Mouse (Mus musculus): ENCODE results near the gene Capzb. TPM values are rescaled to one million over a fixed set of nuclear protein-coding genes. Genes with fewer than 3 reads are reported as not detected.

Capzb gene
- total and polyA plus RNA-seq, 3 experiments, result 86.4 to 388 (median 160) TPM

DNA sequence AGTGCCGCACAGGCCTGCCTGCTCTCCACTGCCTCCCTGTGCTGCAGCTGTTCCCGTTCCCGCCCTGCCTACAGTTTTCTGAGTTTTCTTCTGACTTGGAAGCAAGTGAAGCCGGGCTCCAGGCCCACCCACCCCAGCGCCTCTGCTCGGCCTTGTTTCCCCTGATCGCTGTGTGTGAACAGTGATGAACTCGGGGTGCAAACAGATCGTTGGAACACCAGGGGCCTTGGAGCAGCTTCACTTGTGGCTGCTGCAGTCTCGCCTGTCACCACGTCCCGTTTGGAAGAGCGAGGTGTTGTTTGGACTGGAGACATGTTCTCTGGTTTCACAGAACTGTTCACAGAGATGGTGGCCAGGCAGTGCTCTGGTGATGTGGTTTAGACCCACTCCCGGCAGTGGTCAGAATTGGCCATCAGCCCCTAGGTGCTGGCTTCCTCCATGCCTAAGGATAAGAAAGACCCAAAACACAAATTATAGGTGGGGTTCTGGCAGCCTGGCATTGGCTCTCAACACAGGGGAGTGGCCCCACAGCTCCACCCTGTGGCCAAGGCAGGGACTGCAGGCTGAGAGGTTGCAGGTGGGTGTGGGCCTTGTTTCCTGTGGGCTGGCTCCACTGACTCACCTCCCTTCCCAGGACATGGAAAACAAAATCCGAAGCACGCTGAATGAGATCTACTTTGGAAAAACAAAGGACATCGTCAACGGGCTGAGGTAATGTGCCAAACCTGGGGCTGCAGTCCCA is 94.6 kb downstream of the Capzb start:
- Histone ChIP-seq H3K4me1 (ENCODE audit: control insufficient read depth in 1 of 2, insufficient read depth in 2 of 2) (peaks cover 4 to 12% of the 10 kb centered on the region in 2 experiments; a peak in 3 of 4 replicates), H3K27me3 (replicated peaks) (no peaks in the 10 kb centered on the region), H3K27ac (ENCODE audit: insufficient read depth, low read depth) (no peak overlapping the region), H3K9me3 (replicated peaks; ENCODE audit: low read length) (no peaks in the 10 kb centered on the region), H3K4me3 (replicated peaks in 1 of 3; ENCODE audit: low read depth in 2 of 3, low read length in 2 of 3, poor library complexity in 1 of 3) (no peak overlapping the region), H3K36me3 (replicated peaks in 1 of 2; ENCODE audit: control insufficient read depth in 1 of 2, insufficient read depth in 1 of 2, low read length in 1 of 2) (peaks cover 74 to 97% of the 10 kb centered on the region in 2 experiments), H3K9ac (ENCODE audit: insufficient read depth, low read depth) (no peak overlapping the region), H3K4me2 (ENCODE audit: insufficient read depth, low read depth, poor library complexity, severe bottlenecking) (no peak overlapping the region), H3K79me2 (replicated peaks; ENCODE audit: control insufficient read depth, extremely low read depth, insufficient read depth, poor library complexity, severe bottlenecking) (no peaks in the 10 kb centered on the region)
- in situ Hi-C loops (cut with MboI; ENCODE audit: low pct_ligation_motif_present, low pct_unique_long_range_greater_than_20kb, low sequenced_read_pairs) (loop anchor here (10.0 kb wide), 1 partner anchor 202 kb away; no protein-coding TSS in a partner anchor), dilution Hi-C loops (cut with MboI; ENCODE audit: extremely low pct_ligation_motif_present, extremely low pct_unique_long_range_greater_than_20kb, low sequenced_read_pairs) (no loop called here)
- TF ChIP-seq GABPA (IDR thresholded peaks at IDR 0.05; ENCODE audit: insufficient replicate concordance, low read depth, low read length) (no peak), RAD21 (IDR thresholded peaks at IDR 0.05; ENCODE audit: low read depth, low read length) (peak; percentile 61), SMC3 (IDR thresholded peaks at IDR 0.05; ENCODE audit: low read depth, low read length) (peak; percentile 71), CTCF (conservative IDR thresholded peaks at IDR 0.05 in 1 of 2, IDR thresholded peaks at IDR 0.05 in 1 of 2; ENCODE audit: low read depth in 2 of 2, low read length in 2 of 2) (peak; percentile 84 to 85)
- peak; percentile 48 for DNase-seq (ENCODE audit: extremely low read depth)

DNA sequence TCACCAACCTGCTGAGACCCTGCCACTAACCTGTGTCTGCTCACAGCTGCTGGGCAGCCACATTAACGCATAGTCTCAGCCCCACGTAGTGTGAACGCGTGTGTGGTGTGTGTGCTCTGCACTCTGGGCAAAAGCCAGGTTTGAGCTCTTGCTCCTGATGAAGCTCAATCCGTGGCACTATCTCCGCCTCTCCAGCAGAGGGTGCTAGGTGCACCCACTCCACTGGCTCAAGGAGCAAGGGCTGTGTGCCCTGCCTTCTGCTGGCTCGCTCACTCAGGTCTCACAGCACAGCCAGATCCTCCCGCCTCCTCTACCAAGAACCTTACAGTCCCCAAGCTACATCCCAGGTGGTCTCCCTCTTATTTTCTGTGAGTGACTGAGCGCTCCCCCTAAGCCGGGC is 96.3 kb downstream of the Capzb start:
- Histone ChIP-seq H3K27ac (ENCODE audit: insufficient read depth, low read depth) (no peak overlapping the region), H3K9ac (ENCODE audit: insufficient read depth, low read depth) (no peak overlapping the region), H3K36me3 (replicated peaks in 1 of 2; ENCODE audit: control insufficient read depth in 1 of 2, insufficient read depth in 1 of 2, low read length in 1 of 2) (peaks cover 61 to 81% of the 10 kb centered on the region in 2 experiments), H3K4me1 (ENCODE audit: control insufficient read depth in 1 of 2, insufficient read depth in 2 of 2) (peaks cover 9 to 28% of the 10 kb centered on the region in 2 experiments), H3K9me3 (replicated peaks; ENCODE audit: low read length) (no peaks in the 10 kb centered on the region), H3K79me2 (replicated peaks; ENCODE audit: control insufficient read depth, extremely low read depth, insufficient read depth, poor library complexity, severe bottlenecking) (no peaks in the 10 kb centered on the region), H3K4me3 (replicated peaks in 1 of 3; ENCODE audit: low read depth in 2 of 3, low read length in 2 of 3, poor library complexity in 1 of 3) (no peak overlapping the region), H3K4me2 (ENCODE audit: insufficient read depth, low read depth, poor library complexity, severe bottlenecking) (no peak overlapping the region), H3K27me3 (replicated peaks) (no peaks in the 10 kb centered on the region)
- dilution Hi-C loops (cut with MboI; ENCODE audit: extremely low pct_ligation_motif_present, extremely low pct_unique_long_range_greater_than_20kb, low sequenced_read_pairs), result no loop called here
- DNase-seq (ENCODE audit: extremely low read depth), result peak; percentile 59
- in situ Hi-C loops (cut with MboI; ENCODE audit: low pct_ligation_motif_present, low pct_unique_long_range_greater_than_20kb, low sequenced_read_pairs), result loop anchor here (10.0 kb wide), 1 partner anchor 204 kb away; no protein-coding TSS in a partner anchor
- TF ChIP-seq CTCF (conservative IDR thresholded peaks at IDR 0.05 in 1 of 2, IDR thresholded peaks at IDR 0.05 in 1 of 2; ENCODE audit: low read depth in 2 of 2, low read length in 2 of 2), result peak; percentile 75 to 76
- peak; percentile 53 for TF ChIP-seq RAD21 (IDR thresholded peaks at IDR 0.05; ENCODE audit: low read depth, low read length)
- TF ChIP-seq TBP (conservative IDR thresholded peaks at IDR 0.05; ENCODE audit: low read depth, low read length), result no peak
- no peak for TF ChIP-seq HCFC1 (IDR thresholded peaks at IDR 0.05; ENCODE audit: low read depth, low read length)
- TF ChIP-seq SMC3 (IDR thresholded peaks at IDR 0.05; ENCODE audit: low read depth, low read length), result peak; percentile 63

DNA sequence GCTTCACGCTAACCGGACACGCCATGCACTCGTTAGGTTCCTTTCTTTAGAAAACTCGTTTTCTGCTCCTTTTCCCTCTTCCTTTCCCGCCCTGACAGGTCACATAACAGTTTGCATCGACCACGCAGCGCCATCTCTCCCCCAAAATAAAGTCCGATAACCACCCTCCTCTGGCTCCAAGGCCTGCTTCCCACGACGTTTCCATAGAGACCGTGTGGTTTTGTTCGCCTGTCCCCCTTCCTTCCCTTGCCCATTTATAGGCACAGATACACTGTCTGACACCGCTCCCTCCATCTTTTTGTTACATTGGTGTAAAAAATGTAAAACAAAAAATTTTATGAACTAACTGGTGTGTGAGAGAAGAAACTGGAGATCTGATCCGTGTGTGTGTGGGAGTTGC is 98.4 kb downstream of the Capzb start:
- Histone ChIP-seq H3K4me3 (replicated peaks in 1 of 3; ENCODE audit: low read depth in 2 of 3, low read length in 2 of 3, poor library complexity in 1 of 3) (no peak overlapping the region), H3K36me3 (replicated peaks in 1 of 2; ENCODE audit: control insufficient read depth in 1 of 2, insufficient read depth in 1 of 2, low read length in 1 of 2) (peaks cover 47 to 62% of the 10 kb centered on the region in 2 experiments), H3K27ac (ENCODE audit: insufficient read depth, low read depth) (no peak overlapping the region), H3K4me1 (ENCODE audit: control insufficient read depth in 1 of 2, insufficient read depth in 2 of 2) (peaks cover 11 to 36% of the 10 kb centered on the region in 2 experiments), H3K9ac (ENCODE audit: insufficient read depth, low read depth) (no peak overlapping the region), H3K4me2 (ENCODE audit: insufficient read depth, low read depth, poor library complexity, severe bottlenecking) (no peak overlapping the region), H3K27me3 (replicated peaks) (no peaks in the 10 kb centered on the region), H3K79me2 (replicated peaks; ENCODE audit: control insufficient read depth, extremely low read depth, insufficient read depth, poor library complexity, severe bottlenecking) (no peaks in the 10 kb centered on the region), H3K9me3 (replicated peaks; ENCODE audit: low read length) (no peaks in the 10 kb centered on the region)
- dilution Hi-C loops (cut with MboI; ENCODE audit: extremely low pct_ligation_motif_present, extremely low pct_unique_long_range_greater_than_20kb, low sequenced_read_pairs) (no loop called here), in situ Hi-C loops (cut with MboI; ENCODE audit: low pct_ligation_motif_present, low pct_unique_long_range_greater_than_20kb, low sequenced_read_pairs) (no loop called here)
- TF ChIP-seq MAFK (IDR thresholded peaks at IDR 0.05; ENCODE audit: insufficient replicate concordance, low read length) (no peak), KAT2A (IDR thresholded peaks at IDR 0.05; ENCODE audit: insufficient replicate concordance, low read length) (no peak), CTCF (conservative IDR thresholded peaks at IDR 0.05 in 1 of 2, IDR thresholded peaks at IDR 0.05 in 1 of 2; ENCODE audit: low read depth in 2 of 2, low read length in 2 of 2) (no peak), MYC (IDR thresholded peaks at IDR 0.05; ENCODE audit: low read depth, low read length) (no peak), BHLHE40 (IDR thresholded peaks at IDR 0.05; ENCODE audit: low read depth, low read length) (no peak), MEF2A (IDR thresholded peaks at IDR 0.05; ENCODE audit: borderline replicate concordance, low read depth, low read length) (no peak)
- no peak for DNase-seq (ENCODE audit: extremely low read depth)
